Mouse (Mus musculus): ENCODE data around the gene Hipk1.
"Not testable (repeated sequence)": the region's sequence is repeated elsewhere in the genome, so short reads cannot be mapped to it uniquely, and the experiment has no call there.

The Hipk1 gene

GRCm38 (mm10) chr3:103791230-103792110 lies at the start of gene Hipk1:
TSS of gene Hipk1 (minus strand) at chr3:103791563.
- peak; percentile 85 to 90 for DNase-seq (ENCODE audit: low read depth in 1 of 2, low spot score in 2 of 2)

- DNase-seq (ENCODE audit: low read depth in 1 of 2, low spot score in 2 of 2), result peak; percentile 50 to 54
These were observed 49.6 kb upstream of the Hipk1 start for GRCm38 (mm10) chr3:103840946-103841345.

- not testable (repeated sequence) for DNase-seq (ENCODE audit: low read depth in 1 of 2, low spot score in 2 of 2)
These were observed 48.8 kb upstream of the Hipk1 start for GRCm38 (mm10) chr3:103840195-103840594.

- DNase-seq (ENCODE audit: low read depth in 1 of 2, low spot score in 2 of 2), result no peak
These were observed 48.3 kb upstream of the Hipk1 start for GRCm38 (mm10) chr3:103839711-103840110.

GRCm38 (mm10) chr3:103836453-103836852 lies 45.1 kb upstream of the Hipk1 start:
- DNase-seq (ENCODE audit: low read depth in 1 of 2, low spot score in 2 of 2), result no peak

GRCm38 (mm10) chr3:103835951-103836310 lies 44.6 kb upstream of the Hipk1 start:
- DNase-seq (ENCODE audit: low read depth in 1 of 2, low spot score in 2 of 2), result no peak

- DNase-seq (ENCODE audit: low read depth in 1 of 2, low spot score in 2 of 2), result no peak
These were observed 44.0 kb upstream of the Hipk1 start for GRCm38 (mm10) chr3:103835272-103835950.

- DNase-seq (ENCODE audit: low read depth in 1 of 2, low spot score in 2 of 2), result no peak
These were observed 42.6 kb upstream of the Hipk1 start for GRCm38 (mm10) chr3:103834001-103834400.

GRCm38 (mm10) chr3:103832426-103832825 lies 41.1 kb upstream of the Hipk1 start, which contains the start of gene Bcl2l15:
TSS of gene Bcl2l15 (plus strand) at chr3:103832601.
- no peak for DNase-seq (ENCODE audit: low read depth in 1 of 2, low spot score in 2 of 2)

GRCm38 (mm10) chr3:103831146-103831545 lies 39.8 kb upstream of the Hipk1 start:
- no peak for DNase-seq (ENCODE audit: low read depth in 1 of 2, low spot score in 2 of 2)

- DNase-seq (ENCODE audit: low read depth in 1 of 2, low spot score in 2 of 2), result not testable (repeated sequence)
These were observed 39.3 kb upstream of the Hipk1 start for GRCm38 (mm10) chr3:103830681-103831080.

- DNase-seq (ENCODE audit: low read depth in 1 of 2, low spot score in 2 of 2), result no peak
These were observed 37.7 kb upstream of the Hipk1 start for GRCm38 (mm10) chr3:103829036-103829435.

GRCm38 (mm10) chr3:103827548-103827947 lies 36.2 kb upstream of the Hipk1 start:
- no peak for DNase-seq (ENCODE audit: low read depth in 1 of 2, low spot score in 2 of 2)

GRCm38 (mm10) chr3:103810967-103811366 lies 19.6 kb upstream of the Hipk1 start:
- DNase-seq (ENCODE audit: low read depth in 1 of 2, low spot score in 2 of 2), result no peak

GRCm38 (mm10) chr3:103809799-103810150 lies 18.4 kb upstream of the Hipk1 start:
- DNase-seq (ENCODE audit: low read depth in 1 of 2, low spot score in 2 of 2), result no peak

GRCm38 (mm10) chr3:103808891-103809798 lies 17.8 kb upstream of the Hipk1 start, which contains the start of the genes Dclre1b, Ap4b1 and Gm43064:
TSS of gene Dclre1b (minus strand) at chr3:103809444.
TSS of gene Ap4b1 (plus strand) at chr3:103809520.
TSS of gene Gm43064 (plus strand) at chr3:103809573.
- peak; percentile 54 to 79 for DNase-seq (ENCODE audit: low read depth in 1 of 2, low spot score in 2 of 2)

- DNase-seq (ENCODE audit: low read depth in 1 of 2, low spot score in 2 of 2), result no peak
These were observed 14.3 kb upstream of the Hipk1 start for GRCm38 (mm10) chr3:103805671-103806070.

GRCm38 (mm10) chr3:103802861-103803260 lies 11.5 kb upstream of the Hipk1 start:
- no peak for DNase-seq (ENCODE audit: low read depth in 1 of 2, low spot score in 2 of 2)

- DNase-seq (ENCODE audit: low read depth in 1 of 2, low spot score in 2 of 2), result peak; percentile 51
These were observed 10.5 kb upstream of the Hipk1 start for GRCm38 (mm10) chr3:103801631-103802531.

GRCm38 (mm10) chr3:103799507-103799906 lies 8.1 kb upstream of the Hipk1 start:
- no peak for DNase-seq (ENCODE audit: low read depth in 1 of 2, low spot score in 2 of 2)
